Mouse (Mus musculus) splenic B cell, adult 2 months (primary cell): ENCODE data around the gene Gmip.

Experiments
- DNase-seq: peaks from one replicate; pipeline ENCODE4 v3.0.0-alpha.2; 2011; ENCODE audit warnings: low read depth, low spot score
- H3K27me3 ChIP-seq: 2 replicates; pipeline ENCODE4 v1.6.1; 2012; ENCODE audit warnings: mild to moderate bottlenecking, low read length, moderate library complexity, mixed read lengths; ENCODE audit not compliant: control insufficient read depth, poor library complexity, insufficient read depth, severe bottlenecking
- H3K36me3 ChIP-seq: 2 replicates; pipeline ENCODE4 v1.6.1; 2012; ENCODE audit warnings: mild to moderate bottlenecking, low read length, moderate library complexity, mixed read lengths; ENCODE audit not compliant: control insufficient read depth, poor library complexity, insufficient read depth, severe bottlenecking

The Gmip gene

DNA sequence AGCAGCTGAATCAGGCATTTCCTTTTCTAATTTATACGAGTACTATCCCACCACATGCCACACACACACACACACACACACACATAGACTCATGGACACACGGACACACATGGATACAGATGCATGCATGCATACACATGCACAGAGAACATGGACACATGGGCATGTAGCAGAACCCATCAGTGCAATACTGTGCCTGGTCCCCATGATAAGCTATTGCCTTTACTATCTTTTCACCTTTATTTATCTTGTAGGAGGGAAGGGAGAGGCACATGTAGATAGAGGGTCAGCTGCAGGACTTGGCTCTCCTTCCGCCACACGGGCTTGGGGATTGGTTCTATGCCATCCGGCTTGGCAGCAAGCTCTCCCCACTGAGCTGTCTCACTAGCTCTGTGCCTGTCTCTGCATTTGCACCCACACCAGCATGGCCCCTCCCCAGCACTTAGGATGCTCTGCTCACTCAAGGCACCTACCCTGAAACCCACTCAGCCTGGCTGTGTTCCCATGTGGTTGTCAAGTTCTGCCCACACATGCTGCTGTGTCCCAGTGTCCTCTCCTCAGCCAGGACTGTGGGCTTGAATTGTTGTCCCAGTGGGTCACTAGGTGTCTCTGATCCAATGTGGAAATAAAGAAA is 55.0 kb downstream of the Gmip start:
- Histone ChIP-seq H3K36me3 (no peaks in the 10 kb centered on the region), H3K27me3 (no peaks in the 10 kb centered on the region)
- DNase-seq, result no peak

DNA sequence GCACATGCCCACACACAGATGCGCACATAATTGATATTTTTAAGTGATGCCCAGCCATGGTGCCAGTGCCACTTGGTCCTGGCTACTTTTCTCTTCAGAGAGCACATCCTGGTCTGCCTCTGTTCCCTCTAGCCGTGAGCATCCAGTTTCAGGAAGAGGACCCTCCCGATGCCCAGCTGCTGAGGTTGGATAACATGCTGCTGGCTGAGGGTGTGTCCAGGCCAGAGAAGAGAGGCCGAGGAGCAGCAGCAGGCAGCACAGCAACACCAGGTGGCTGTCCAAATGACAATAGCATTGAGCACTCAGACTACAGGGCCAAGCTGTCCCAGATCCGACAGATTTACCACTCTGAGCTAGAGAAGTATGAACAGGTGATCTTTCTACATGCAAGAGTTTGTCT is 55.7 kb downstream of the Gmip start:
- H3K27me3 ChIP-seq, result no peaks in the 10 kb centered on the region
- no peaks in the 10 kb centered on the region for H3K36me3 ChIP-seq
- no peak for DNase-seq

DNA sequence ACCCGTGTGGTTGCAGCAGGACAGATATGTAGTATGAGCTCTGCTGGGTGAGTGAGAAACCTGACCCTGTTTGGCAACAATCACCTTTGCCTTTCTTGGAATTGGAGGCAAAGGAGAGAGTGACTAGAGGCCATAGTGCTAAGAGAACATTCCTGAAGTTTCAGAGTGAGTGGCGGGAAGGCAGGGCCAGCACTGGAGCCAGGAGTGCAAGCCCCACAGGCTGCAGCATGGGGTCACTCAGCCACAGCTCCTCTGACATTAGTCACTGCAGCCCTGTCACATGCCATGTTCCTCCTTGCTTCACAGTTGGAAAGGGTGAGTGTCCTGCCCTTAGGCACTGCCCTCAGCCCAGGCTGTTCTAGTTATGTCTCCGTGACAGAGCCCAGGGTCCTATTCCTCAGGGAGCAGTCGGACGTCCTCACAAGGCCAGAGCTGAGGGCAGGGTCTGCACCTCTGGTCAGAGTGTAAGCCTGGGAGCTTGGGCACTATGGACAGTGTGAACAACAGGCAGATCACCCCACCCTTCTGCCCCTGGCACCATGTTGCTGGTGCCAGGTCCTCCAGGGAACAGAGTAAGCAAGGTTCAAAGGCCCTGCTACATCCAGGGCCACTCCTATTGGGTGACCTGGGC is 59.3 kb downstream of the Gmip start:
- H3K27me3 ChIP-seq, result no peaks in the 10 kb centered on the region
- H3K36me3 ChIP-seq, result no peaks in the 10 kb centered on the region
- no peak for DNase-seq

DNA sequence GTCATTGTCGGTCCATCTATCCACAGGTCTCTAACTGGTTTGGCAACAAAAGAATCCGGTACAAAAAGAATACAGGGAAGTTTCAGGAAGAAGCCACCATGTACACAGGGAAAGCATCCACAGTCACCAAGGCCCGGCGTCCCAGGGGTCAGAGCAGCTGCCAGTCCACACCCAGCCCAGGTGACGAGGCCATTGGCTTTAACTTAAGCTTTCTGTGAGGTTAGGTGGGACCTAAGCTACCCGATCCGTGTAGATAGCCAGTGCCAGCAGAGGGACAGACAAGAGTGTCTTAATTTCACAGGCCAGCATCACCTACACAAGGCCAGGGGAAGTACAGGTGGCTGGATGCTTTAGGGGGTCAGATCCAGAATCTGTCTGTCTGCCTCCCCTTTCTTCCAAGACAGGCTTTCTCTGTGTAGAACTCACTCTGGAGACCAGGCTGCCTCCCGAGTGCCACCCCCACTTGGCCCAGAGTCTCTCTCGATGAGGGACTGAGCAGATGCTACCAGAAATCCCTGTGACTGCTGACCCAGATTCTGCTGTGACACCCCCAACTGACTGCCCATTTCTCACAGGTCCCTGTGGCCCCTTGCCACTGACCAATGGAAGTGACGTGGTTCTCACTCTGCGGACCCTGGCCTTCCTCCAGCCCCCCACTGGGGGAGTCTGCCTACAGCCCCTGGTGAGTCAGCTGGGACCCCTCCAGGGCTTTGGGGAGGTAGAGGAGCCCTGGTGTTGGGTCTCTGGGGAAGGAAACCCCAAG is 61.7 kb downstream of the Gmip start:
- no peaks in the 10 kb centered on the region for H3K36me3 ChIP-seq
- DNase-seq, result no peak

DNA sequence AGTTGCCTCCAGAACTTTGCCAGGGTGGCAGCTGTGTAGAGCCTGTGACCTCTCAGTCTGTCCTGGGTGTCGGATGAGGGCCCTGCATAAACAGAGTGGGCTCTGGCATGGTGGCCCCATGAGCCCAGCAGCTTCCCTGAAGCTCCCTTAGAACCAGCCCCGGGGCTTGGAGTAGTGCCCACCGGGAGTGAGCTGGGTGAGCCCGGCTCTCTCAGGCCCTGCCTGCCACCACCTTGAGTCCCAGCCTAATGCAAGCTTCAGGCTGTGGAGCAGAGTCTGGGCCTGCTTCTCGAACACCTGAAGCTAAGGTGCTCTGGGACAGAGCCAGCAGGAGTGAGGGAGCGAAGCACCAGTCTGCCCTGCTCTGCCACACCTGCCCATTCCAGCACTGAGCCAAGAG is 62.4 kb downstream of the Gmip start:
- Histone ChIP-seq H3K27me3 (no peaks in the 10 kb centered on the region), H3K36me3 (no peaks in the 10 kb centered on the region)
- DNase-seq, result no peak

More for the DNA sequence above, 61.7 kb downstream of the Gmip start:
- H3K27me3 ChIP-seq, result no peaks in the 10 kb centered on the region
